Mouse (Mus musculus): ENCODE results near the gene Rnf26.

The Rnf26 gene

GRCm38 (mm10) chr9:44113105-44113789 is at the start of gene Rnf26, which contains the start of gene Gm49380:
Gene Rnf26, minus strand, starts transcription at chr9:44113517.
Gene Gm49380, minus strand, starts transcription at chr9:44113500.
- peak; percentile 96 for DNase-seq

- DNase-seq, result no peak
Observed at GRCm38 (mm10) chr9:44159886-44160285, 46.6 kb upstream of the Rnf26 start.

- no peak for DNase-seq
Observed at GRCm38 (mm10) chr9:44147290-44147689, 34.0 kb upstream of the Rnf26 start.

- no peak for DNase-seq
Observed at GRCm38 (mm10) chr9:44144718-44145060, 31.4 kb upstream of the Rnf26 start.

GRCm38 (mm10) chr9:44144023-44144717 is 30.9 kb upstream of the Rnf26 start:
- peak; percentile 52 for DNase-seq

GRCm38 (mm10) chr9:44143421-44143820 is 30.1 kb upstream of the Rnf26 start:
- DNase-seq, result no peak

- no peak for DNase-seq
Observed at GRCm38 (mm10) chr9:44141951-44142350, 28.6 kb upstream of the Rnf26 start.

- no peak for DNase-seq
Observed at GRCm38 (mm10) chr9:44137846-44138245, 24.5 kb upstream of the Rnf26 start.

GRCm38 (mm10) chr9:44135731-44136411 is 22.6 kb upstream of the Rnf26 start:
- DNase-seq, result no peak

GRCm38 (mm10) chr9:44134851-44135730 is 21.8 kb upstream of the Rnf26 start:
- DNase-seq, result peak; percentile 43

GRCm38 (mm10) chr9:44134101-44134850 is 21.0 kb upstream of the Rnf26 start, which contains the start of gene Mcam:
Gene Mcam, plus strand, starts transcription at chr9:44134469.
- peak; percentile 79 for DNase-seq

GRCm38 (mm10) chr9:44133287-44133686 is 20.0 kb upstream of the Rnf26 start:
- no peak for DNase-seq

- DNase-seq, result no peak
Observed at GRCm38 (mm10) chr9:44132200-44132599, 18.9 kb upstream of the Rnf26 start.

- no peak for DNase-seq
Observed at GRCm38 (mm10) chr9:44131276-44131590, 17.9 kb upstream of the Rnf26 start.

GRCm38 (mm10) chr9:44130581-44131275 is 17.4 kb upstream of the Rnf26 start:
- peak; percentile 73 for DNase-seq

- peak; percentile 86 for DNase-seq
Observed at GRCm38 (mm10) chr9:44130034-44130433, 16.7 kb upstream of the Rnf26 start.

GRCm38 (mm10) chr9:44129633-44130032 is 16.3 kb upstream of the Rnf26 start:
- no peak for DNase-seq

GRCm38 (mm10) chr9:44127351-44127801 is 14.1 kb upstream of the Rnf26 start:
- DNase-seq, result no peak

- DNase-seq, result no peak
Observed at GRCm38 (mm10) chr9:44126746-44127145, 13.4 kb upstream of the Rnf26 start.

GRCm38 (mm10) chr9:44125546-44126428 is 12.5 kb upstream of the Rnf26 start:
- DNase-seq, result peak; percentile 90
